Mouse (Mus musculus) Patski (cell line): Measurements from ENCODE around the gene Reln. TPM values are rescaled to one million over a fixed set of nuclear protein-coding genes. Genes with fewer than 3 reads are reported as not detected.

Source experiments
- ATAC-seq: fragments of 100-300 bp; one replicate; pipeline ENCODE4 v1.8.0; 2021
- CTCF ChIA-PET: fragments of 350-600 bp; sonication (Branson Sonifier 250); formaldehyde crosslinking; loops from one replicate; lab custom pipeline; 2022; ENCODE audit warnings: inconsistent platforms; lab: Charles Lee
- POLR2A ChIA-PET: fragments of 350-600 bp; sonication (Branson Sonifier 250); formaldehyde crosslinking; loops from one replicate; lab custom pipeline; 2022; ENCODE audit warnings: antibody characterized with exemption, inconsistent platforms; lab: Charles Lee
- DNase-seq: peaks from one replicate; pipeline ENCODE4 v3.0.0-alpha.2; 2011; ENCODE audit warnings: low read depth, low spot score
- H3K27me3 ChIP-seq: fragments of 371-371 bp; one replicate; pipeline ENCODE4 v1.5.1; 2021
- CTCF ChIP-seq: fragments of 100-300 bp; IDR thresholded peaks from one replicate; pipeline ENCODE4 v1.5.1; 2021
- in situ Hi-C: fragments of 300-500 bp; cut with MboI; formaldehyde crosslinking; loops from 3 replicates; pipeline ENCODE4 v1.11.1; 2018; ENCODE audit warnings: low pct_unique_long_range_greater_than_20kb, mixed read lengths
- polyA plus RNA-seq: library from polyadenylated mRNA; unstranded; gene quantifications from one replicate; pipeline ENCODE4 v1.2.3, GENCODE M21; 2021

The Reln gene
- polyA plus RNA-seq, 1 experiment from 2014 or later: not detected

DNA sequence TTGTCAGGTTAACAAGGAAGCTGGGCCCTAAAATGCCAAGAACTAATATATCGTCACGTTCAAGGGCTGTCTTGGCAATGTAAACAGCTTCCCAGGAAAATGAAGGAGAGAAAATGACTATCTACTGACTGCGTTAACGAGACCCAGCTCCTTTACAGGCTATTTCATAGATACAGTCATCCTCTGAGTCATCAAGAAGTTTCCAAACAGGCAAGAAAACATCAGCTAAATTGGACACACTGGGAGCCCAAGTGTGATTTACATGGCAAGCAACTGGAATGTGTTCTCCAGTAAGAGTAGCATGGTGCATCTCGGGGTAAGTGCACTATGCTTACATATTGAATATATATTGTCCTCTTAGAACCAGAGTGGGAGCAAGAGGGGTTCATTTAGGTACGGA lies 302.7 kb downstream of the Reln start:
- POLR2A ChIA-PET: no interaction called here
- CTCF ChIA-PET: interaction anchor here (1.5 kb wide), 1 partner anchor 14 kb away, joined by 3 read pairs; no protein-coding TSS in a partner anchor
- TF ChIP-seq CTCF: no peak
- peaks cover 17% of the 10 kb centered on the region for H3K27me3 ChIP-seq
- in situ Hi-C loops: no loop called here
- ATAC-seq (no peak), DNase-seq (no peak)

DNA sequence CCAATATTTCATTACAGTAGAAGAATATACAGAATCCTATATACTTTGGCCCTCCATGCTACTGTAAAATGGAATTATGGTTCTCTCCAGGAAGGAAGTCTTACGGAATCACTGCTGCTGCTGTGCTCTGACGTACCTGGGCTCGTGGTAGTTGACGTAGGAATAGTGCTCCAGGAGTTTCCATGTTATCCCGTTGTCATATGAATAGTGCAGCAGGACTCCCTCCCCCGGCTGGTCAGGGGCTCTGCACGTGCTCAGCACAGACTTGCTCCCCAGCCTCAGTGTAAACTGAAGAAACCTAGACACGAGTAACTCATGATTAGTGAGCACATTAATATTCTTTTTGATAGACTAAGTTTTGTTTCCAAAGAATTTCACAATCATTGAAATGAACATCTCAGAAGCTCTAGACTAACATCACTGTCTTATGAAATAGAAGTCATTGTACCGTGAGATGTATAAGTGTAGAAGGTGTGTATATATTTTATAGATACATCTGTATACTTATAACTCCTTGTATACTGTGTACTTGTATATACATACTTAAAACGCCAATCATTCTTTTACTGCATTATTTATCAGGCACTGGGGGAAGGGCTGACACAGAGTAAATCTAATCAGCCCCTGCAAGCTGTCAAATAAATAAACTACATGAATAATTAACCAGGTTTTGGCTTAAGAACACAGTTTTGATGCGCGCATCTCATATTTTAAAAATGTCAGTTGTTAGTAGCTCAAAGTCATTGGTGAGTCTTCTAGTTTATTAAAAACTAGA lies 304.9 kb downstream of the Reln start:
- peaks cover 9% of the 10 kb centered on the region for H3K27me3 ChIP-seq
- no peak for DNase-seq
- no peak for ATAC-seq
- in situ Hi-C loops: no loop called here
- no peak for TF ChIP-seq CTCF
- POLR2A ChIA-PET: no interaction called here
- CTCF ChIA-PET: interaction anchor here (1.2 kb wide), 1 partner anchor 9 kb away, joined by 3 read pairs; no protein-coding TSS in a partner anchor

DNA sequence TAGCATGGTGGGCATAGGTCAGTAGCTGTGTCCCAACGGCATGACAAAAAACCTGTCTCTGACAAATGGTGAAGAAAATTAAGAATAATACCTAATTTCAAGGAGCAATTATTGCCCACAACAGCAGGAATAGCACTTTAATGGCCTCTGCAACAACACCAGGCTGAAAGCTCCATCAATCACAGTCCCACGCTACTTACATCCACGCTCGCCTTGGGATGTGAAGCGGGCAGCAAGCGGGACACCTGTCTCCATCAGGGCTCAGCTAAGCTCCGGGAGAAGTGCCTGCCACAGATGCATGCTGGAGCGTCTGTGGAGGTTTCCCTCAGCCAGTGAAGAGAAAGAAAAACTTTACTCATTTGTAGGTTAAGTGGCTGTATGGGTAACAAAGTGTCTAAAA lies 309.3 kb downstream of the Reln start:
- ChIA-PET CTCF (no interaction called here), POLR2A (interaction anchor here (0.8 kb wide), 1 partner anchor 780 kb away, joined by 3 read pairs; no protein-coding TSS in a partner anchor)
- DNase-seq: no peak
- no peak for ATAC-seq
- in situ Hi-C loops: no loop called here
- peaks cover 24% of the 10 kb centered on the region for H3K27me3 ChIP-seq
- TF ChIP-seq CTCF: no peak

DNA sequence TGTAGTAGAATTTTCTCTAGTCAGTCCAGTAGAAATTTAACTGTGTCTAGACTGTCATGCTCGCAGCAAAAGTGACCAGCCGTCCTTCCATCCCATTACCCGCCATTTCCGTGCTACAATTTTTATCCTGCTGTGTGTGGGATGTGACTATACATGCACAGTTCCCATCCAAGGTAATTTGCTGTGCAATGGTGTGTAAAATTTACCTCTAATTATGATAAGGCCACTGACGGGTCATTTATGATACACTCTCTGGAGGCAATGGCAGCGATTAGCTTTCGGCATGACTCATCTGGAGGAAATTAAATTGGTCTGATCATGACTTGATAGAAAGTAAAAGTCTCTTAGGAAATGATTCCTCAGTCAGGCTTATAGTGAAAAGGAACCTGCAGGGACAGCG lies 311.5 kb downstream of the Reln start:
- ATAC-seq (no peak), DNase-seq (no peak)
- ChIA-PET CTCF (no interaction called here), POLR2A (no interaction called here)
- no peak for TF ChIP-seq CTCF
- in situ Hi-C loops: no loop called here
- H3K27me3 ChIP-seq: peaks cover 23% of the 10 kb centered on the region

DNA sequence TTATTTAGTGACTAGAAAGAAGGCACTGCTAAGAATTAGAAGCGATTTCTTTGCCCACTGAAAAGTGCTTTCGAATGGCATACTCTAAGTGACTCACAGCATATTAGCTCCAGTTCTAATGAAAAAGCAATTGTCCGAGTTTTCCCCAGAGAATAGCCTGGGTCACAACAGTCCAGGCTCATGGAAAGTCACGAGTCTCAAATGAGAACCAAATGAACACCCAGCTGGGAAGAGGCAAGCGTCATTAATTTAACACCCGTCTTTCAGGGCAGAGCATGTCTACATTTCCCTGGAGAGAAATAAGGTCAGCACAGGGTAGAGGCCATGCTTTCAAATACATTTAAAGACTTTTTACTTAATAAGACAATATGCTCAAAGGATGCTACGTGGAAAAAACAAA lies 312.8 kb downstream of the Reln start:
- POLR2A ChIA-PET: no interaction called here
- TF ChIP-seq CTCF: no peak
- in situ Hi-C loops: no loop called here
- peaks cover 15% of the 10 kb centered on the region for H3K27me3 ChIP-seq
- no peak for ATAC-seq
- CTCF ChIA-PET: no interaction called here
- no peak for DNase-seq

DNA sequence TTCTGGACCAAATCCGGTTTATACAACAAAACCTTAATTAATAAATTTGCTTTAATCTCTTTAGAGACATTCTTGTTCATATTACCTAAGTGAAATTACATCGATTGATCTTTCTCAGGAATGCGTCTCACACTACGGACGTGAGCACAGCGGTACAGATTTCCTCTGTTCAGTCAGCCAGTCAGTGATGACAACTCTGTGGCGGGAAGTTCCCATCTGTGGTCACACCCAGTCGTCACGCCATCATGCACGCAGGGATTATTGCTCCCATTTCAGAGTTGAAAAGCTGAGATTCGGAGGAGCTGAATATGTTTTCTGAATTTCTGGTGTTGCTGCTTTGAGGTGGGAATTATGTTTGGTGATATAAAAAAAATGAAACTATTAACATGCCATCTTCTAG lies 316.1 kb downstream of the Reln start:
- CTCF ChIA-PET: no interaction called here
- POLR2A ChIA-PET: no interaction called here
- ATAC-seq: no peak

DNA sequence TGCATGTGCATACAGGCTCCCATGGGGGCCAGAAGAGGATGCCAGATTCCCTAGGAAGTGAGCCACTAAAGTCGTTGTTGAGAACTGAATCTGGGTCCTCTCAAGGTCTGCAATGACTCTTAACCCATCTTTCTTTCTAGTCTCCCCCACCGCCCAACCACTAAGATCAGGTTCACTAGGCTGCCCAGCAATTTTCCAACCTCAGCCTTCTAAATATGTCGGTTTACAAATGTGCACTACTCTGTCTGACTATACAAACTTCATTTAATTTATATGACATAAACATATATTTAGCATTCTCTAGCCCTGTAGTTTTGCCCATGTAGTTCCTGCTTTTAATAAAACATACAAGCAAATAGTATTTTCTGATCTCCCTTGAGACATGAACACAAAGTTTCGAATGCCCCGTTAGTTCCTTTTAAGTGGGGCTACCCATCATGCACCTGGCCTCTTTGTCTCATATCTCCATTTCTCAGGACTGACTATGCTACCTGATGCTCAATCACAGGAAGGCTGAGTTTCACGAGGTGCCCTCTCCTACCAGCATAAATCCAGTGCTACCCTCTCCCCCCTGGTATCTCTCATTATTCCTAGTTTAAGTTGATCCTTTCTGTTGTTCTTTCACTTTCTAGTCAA lies 317.1 kb downstream of the Reln start:
- no peak for DNase-seq
- ChIA-PET POLR2A (no interaction called here), CTCF (no interaction called here)
- H3K27me3 ChIP-seq: peaks cover 13% of the 10 kb centered on the region
- in situ Hi-C loops: no loop called here
- ATAC-seq: no peak
- TF ChIP-seq CTCF: no peak

More for the DNA sequence above, 316.1 kb downstream of the Reln start:
- no peak for DNase-seq
- TF ChIP-seq CTCF: no peak
- H3K27me3 ChIP-seq: peaks cover 20% of the 10 kb centered on the region
- in situ Hi-C loops: no loop called here

DNA sequence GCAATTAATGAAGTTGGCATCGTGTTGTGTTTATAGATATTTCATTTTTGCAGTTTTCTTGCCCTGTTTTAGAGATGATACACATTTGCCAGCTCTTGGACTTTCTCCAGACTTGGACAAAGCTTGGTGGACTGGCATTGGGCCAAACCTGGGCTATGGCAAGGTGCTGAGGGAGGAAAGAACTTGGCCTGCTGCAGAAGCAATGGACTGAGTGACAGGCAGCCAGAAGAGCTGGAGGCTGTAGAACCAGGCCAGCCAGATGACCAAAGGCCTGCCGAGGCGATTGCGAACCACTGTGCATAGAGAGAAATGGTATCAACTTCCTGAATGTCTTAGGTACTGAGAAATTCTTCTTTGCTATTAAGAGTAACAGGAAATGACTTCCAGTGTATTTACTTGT lies 318.8 kb downstream of the Reln start:
- ATAC-seq (no peak), DNase-seq (no peak)
- ChIA-PET POLR2A (no interaction called here), CTCF (no interaction called here)
- TF ChIP-seq CTCF: no peak
- H3K27me3 ChIP-seq: peaks cover 5% of the 10 kb centered on the region
- in situ Hi-C loops: no loop called here

DNA sequence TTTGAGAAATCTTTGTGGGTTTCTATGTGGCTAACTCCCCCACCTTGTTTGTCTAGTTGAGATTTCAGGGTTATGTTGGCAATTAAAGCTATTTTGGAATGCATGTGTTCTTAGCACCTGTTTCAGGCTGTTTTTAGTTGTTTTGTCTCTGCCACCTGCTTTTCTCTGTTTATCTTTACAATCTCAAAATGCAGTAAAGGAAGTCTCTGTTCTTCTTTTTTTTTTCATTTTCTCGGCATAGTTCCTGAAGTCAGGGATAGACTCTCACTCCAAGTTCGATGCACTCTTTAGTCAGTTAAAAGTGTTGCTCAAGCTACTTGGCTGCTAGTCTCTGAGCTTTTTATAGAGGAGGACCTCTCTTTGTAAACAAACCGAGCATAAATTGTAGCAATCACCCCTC lies 320.4 kb downstream of the Reln start:
- POLR2A ChIA-PET: no interaction called here
- in situ Hi-C loops: no loop called here
- no peak for DNase-seq
- no peak for ATAC-seq
- TF ChIP-seq CTCF: no peak
- H3K27me3 ChIP-seq: peaks cover 9% of the 10 kb centered on the region
- CTCF ChIA-PET: no interaction called here

DNA sequence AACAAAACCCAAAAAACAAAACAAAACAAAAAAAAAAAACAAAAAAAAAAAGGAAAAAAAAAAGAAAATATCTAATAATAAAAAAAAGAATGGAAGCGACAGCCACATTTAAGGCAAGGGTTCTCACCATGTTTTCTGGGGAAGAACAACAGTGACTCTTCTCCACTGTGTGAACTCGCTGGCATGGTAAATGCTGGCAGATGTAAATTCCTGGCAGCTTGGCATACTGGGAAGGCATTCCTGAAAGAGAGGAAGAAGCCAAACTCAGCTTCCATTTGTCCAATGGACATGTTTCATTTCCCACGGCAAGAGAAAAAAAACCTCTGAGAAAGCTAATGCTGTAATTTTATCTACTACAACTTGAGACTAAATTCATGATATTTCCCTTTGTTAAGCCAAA lies 326.6 kb downstream of the Reln start:
- ChIA-PET CTCF (no interaction called here), POLR2A (no interaction called here)
- ATAC-seq: no peak
- in situ Hi-C loops: no loop called here
- TF ChIP-seq CTCF: no peak
- DNase-seq: no peak
- peaks cover 12% of the 10 kb centered on the region for H3K27me3 ChIP-seq

DNA sequence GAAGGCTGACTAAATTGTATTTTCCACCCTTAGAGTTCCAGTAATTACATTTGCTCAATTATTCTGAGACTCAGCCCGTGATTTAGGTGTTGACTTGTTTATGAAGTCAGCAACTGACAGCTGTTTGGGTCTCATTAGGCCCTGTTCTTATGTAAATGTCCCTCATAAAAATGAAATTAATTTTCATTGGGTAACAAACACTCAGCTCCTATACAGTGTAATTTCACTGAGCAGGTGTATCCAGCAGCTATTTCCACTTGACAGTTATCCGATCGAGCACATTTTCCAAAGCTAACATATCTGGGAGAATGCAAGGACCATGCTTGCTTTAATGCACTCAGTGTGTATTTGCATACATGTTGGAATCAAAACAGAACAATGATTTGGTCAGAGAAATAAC lies 330.0 kb downstream of the Reln start:
- TF ChIP-seq CTCF: no peak
- ATAC-seq: no peak
- ChIA-PET CTCF (no interaction called here), POLR2A (no interaction called here)
- in situ Hi-C loops: no loop called here
- peaks cover 21% of the 10 kb centered on the region for H3K27me3 ChIP-seq
- DNase-seq: no peak
